Mouse (Mus musculus) macrophage (primary cell): Measurements from ENCODE around the gene Ranbp1. TPM values are rescaled to one million over a fixed set of nuclear protein-coding genes. Genes with fewer than 3 reads are reported as not detected.
"Not testable (repeated sequence)": the region's sequence is repeated elsewhere in the genome, so short reads cannot be mapped to it uniquely, and the experiment has no call there.

Source experiments
- H3K27ac ChIP-seq: fragments of 350-480 bp; formaldehyde crosslinking; 2 replicates; pipeline ENCODE4 v1.9.0; 2021
- H3K36me3 ChIP-seq: fragments of 350-480 bp; formaldehyde crosslinking; 2 replicates; pipeline ENCODE4 v1.9.0; 2021; ENCODE audit errors: inconsistent target
- H3K4me3 ChIP-seq: fragments of 350-480 bp; formaldehyde crosslinking; 2 replicates; pipeline ENCODE4 v1.9.0; 2021; ENCODE audit errors: inconsistent target
- H3K79me2 ChIP-seq: fragments of 350-480 bp; formaldehyde crosslinking; 2 replicates; pipeline ENCODE4 v1.9.0; 2021; ENCODE audit errors: inconsistent target
- WGBS: methylation state at CpG from one replicate; pipeline ENCODE4 v1.1.7; 2026; ENCODE audit warnings: inconsistent platforms; ENCODE audit not compliant: missing documents; 5-methylcytosine and 5-hydroxymethylcytosine counted together
- polyA plus RNA-seq: library from polyadenylated mRNA; stranded (reverse); fragments of 250-400 nt; gene quantifications from 3 replicates; pipeline ENCODE4 v1.2.4, GENCODE M21; 2018; ENCODE audit warnings: inconsistent platforms

The Ranbp1 gene
- polyA plus RNA-seq, 1 experiment from 2014 or later, result 228 TPM

GRCm38 (mm10) chr16:18202061-18202460 lies 46.5 kb downstream of the Ranbp1 start:
- no peak overlapping the region for H3K27ac ChIP-seq
- H3K36me3 ChIP-seq, result no peaks in the 10 kb centered on the region
- WGBS, result 100% methylated on average over 1 of the region's 1 CpGs
- no peak overlapping the region for H3K4me3 ChIP-seq
- no peaks in the 10 kb centered on the region for H3K79me2 ChIP-seq

GRCm38 (mm10) chr16:18201620-18202019 lies 46.9 kb downstream of the Ranbp1 start:
- WGBS, result 94% methylated on average over 1 of the region's 1 CpGs
- no peak overlapping the region for H3K27ac ChIP-seq
- no peak overlapping the region for H3K4me3 ChIP-seq
- H3K36me3 ChIP-seq, result no peaks in the 10 kb centered on the region
- H3K79me2 ChIP-seq, result no peaks in the 10 kb centered on the region

- no peak overlapping the region for H3K27ac ChIP-seq
- no peaks in the 10 kb centered on the region for H3K79me2 ChIP-seq
- H3K4me3 ChIP-seq, result no peak overlapping the region
- 88% methylated on average over 2 of the region's 2 CpGs for WGBS
- H3K36me3 ChIP-seq, result no peaks in the 10 kb centered on the region
These were observed 48.5 kb downstream of the Ranbp1 start for GRCm38 (mm10) chr16:18200062-18200461.

- no peak overlapping the region for H3K4me3 ChIP-seq
- WGBS, result 97% methylated on average over 10 of the region's 10 CpGs
- no peak overlapping the region for H3K27ac ChIP-seq
- H3K36me3 ChIP-seq, result no peaks in the 10 kb centered on the region
- H3K79me2 ChIP-seq, result no peaks in the 10 kb centered on the region
These were observed 50.0 kb downstream of the Ranbp1 start for GRCm38 (mm10) chr16:18198365-18199098.

- Histone ChIP-seq H3K36me3 (no peaks in the 10 kb centered on the region), H3K27ac (no peak overlapping the region), H3K79me2 (no peaks in the 10 kb centered on the region), H3K4me3 (no peak overlapping the region)
- WGBS, result 95% methylated on average over 6 of the region's 6 CpGs
These were observed 50.7 kb downstream of the Ranbp1 start for GRCm38 (mm10) chr16:18197881-18198280.

GRCm38 (mm10) chr16:18195561-18195960 lies 53.0 kb downstream of the Ranbp1 start:
- peak overlapping the region; percentile 60 for H3K27ac ChIP-seq
- H3K4me3 ChIP-seq, H3K36me3 ChIP-seq, H3K79me2 ChIP-seq: not testable (repeated sequence)
- WGBS, result 63% methylated on average over 3 of the region's 3 CpGs

GRCm38 (mm10) chr16:18195068-18195467 lies 53.5 kb downstream of the Ranbp1 start:
- Histone ChIP-seq H3K4me3 (no peak overlapping the region), H3K36me3 (no peaks in the 10 kb centered on the region), H3K27ac (peak overlapping the region; percentile 60), H3K79me2 (no peaks in the 10 kb centered on the region)
- 5% methylated on average over 5 of the region's 5 CpGs for WGBS

GRCm38 (mm10) chr16:18194208-18194985 lies 54.1 kb downstream of the Ranbp1 start:
- 89% methylated on average over 15 of the region's 15 CpGs for WGBS
- Histone ChIP-seq H3K27ac (peak overlapping the region; percentile 60), H3K79me2 (no peaks in the 10 kb centered on the region), H3K4me3 (no peak overlapping the region), H3K36me3 (no peaks in the 10 kb centered on the region)

GRCm38 (mm10) chr16:18191006-18191405 lies 57.5 kb downstream of the Ranbp1 start:
- 93% methylated on average over 2 of the region's 2 CpGs for WGBS
- Histone ChIP-seq H3K4me3 (no peak overlapping the region), H3K27ac (no peak overlapping the region), H3K79me2 (no peaks in the 10 kb centered on the region), H3K36me3 (no peaks in the 10 kb centered on the region)

Other genes with a start within 250 kb of the Ranbp1 start
- 7.8 to 20.7 TPM (median 20.1 TPM) in 3 replicates for gene Dgcr6, start 195.9 kb downstream of the Ranbp1 start, polyA plus RNA-seq
- gene Prodh, start 158.5 kb downstream of the Ranbp1 start, polyA plus RNA-seq, result 2.4 to 5.7 TPM (median 3.0 TPM) in 3 replicates
- gene Rtn4r, start 121.1 kb downstream of the Ranbp1 start, polyA plus RNA-seq, result not detected in 3 replicates
- not detected in 3 replicates for gene Ccdc188, start 30.9 kb downstream of the Ranbp1 start, polyA plus RNA-seq
- 6.7 to 9.5 TPM (median 8.9 TPM) in 3 replicates for gene Zdhhc8, start 13.6 kb downstream of the Ranbp1 start, polyA plus RNA-seq
- gene Trmt2a, start 53 bp downstream of the Ranbp1 start, polyA plus RNA-seq, result 38.8 to 85.1 TPM (median 48.0 TPM) in 3 replicates
- not detected in 3 replicates for gene Gm49776, start 9.6 kb upstream of the Ranbp1 start, polyA plus RNA-seq
- gene Dgcr8, start 40.5 kb upstream of the Ranbp1 start, polyA plus RNA-seq, result 11.3 to 17.8 TPM (median 12.9 TPM) in 3 replicates
- 16.5 to 31.4 TPM (median 21.0 TPM) in 3 replicates for gene Tango2, start 99.4 kb upstream of the Ranbp1 start, polyA plus RNA-seq
- 0.75 to 2.7 TPM (median 0.89 TPM) in 3 replicates for gene Arvcf, start 99.5 kb upstream of the Ranbp1 start, polyA plus RNA-seq
- 10.3 to 16.8 TPM (median 14.7 TPM) in 3 replicates for gene Txnrd2, start 177.7 kb upstream of the Ranbp1 start, polyA plus RNA-seq
- gene Comt, start 178.1 kb upstream of the Ranbp1 start, polyA plus RNA-seq, result 118 to 154 TPM (median 126 TPM) in 3 replicates
- 0.89 to 4.1 TPM (median 1.3 TPM) in 3 replicates for gene Gnb1l, start 250.0 kb upstream of the Ranbp1 start, polyA plus RNA-seq